Mouse (Mus musculus): Measurements from ENCODE around the gene Mfsd5.

- TF ChIP-seq CTCF (IDR thresholded peaks at IDR 0.05; ENCODE audit: extremely low read depth, insufficient read depth, insufficient read length, insufficient replicate concordance) (no peak), POLR2A (IDR thresholded peaks at IDR 0.05; ENCODE audit: low read depth, low read length) (no peak)
Measured at GRCm38 (mm10) chr15:102271441-102271840, 7.8 kb upstream of the Mfsd5 start.
